Mouse (Mus musculus): ENCODE data around the gene Rbl2. TPM values are rescaled to one million over a fixed set of nuclear protein-coding genes. Genes with fewer than 3 reads are reported as not detected.

The Rbl2 gene
- polyA plus RNA-seq, 1 experiment from 2014 or later: 13.6 TPM

DNA sequence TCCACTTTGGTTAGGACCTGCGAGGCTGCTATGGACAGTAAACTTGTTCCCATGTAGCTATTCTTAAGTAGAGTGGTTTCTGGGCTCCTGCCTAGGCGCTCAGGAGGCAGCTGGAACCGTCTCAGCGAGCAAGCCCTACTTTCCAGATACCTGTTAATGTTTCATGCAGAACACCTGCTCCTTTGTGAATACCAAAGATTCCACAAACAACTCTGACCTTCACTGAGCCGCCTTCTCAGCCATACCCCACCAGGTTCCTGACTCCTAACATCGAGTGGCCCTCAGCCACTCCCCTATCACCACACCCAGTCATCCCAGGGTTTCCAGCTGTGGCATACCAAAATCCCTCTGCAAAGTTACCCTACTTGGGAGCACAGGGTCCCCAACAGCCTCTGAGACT, 100.3 kb downstream of the Rbl2 start:
- Histone ChIP-seq H3K4me3 (ENCODE audit: low read depth, low read length) (no peak overlapping the region), H3K27ac (ENCODE audit: low read depth, low read length) (no peak overlapping the region), H3K4me2 (no peak overlapping the region), H3K9me3 (ENCODE audit: control insufficient read depth, low read length) (no peaks in the 10 kb centered on the region), H3K36me3 (ENCODE audit: control insufficient read depth, insufficient read depth, low read length) (no peaks in the 10 kb centered on the region), H3K4me1 (ENCODE audit: control insufficient read depth, insufficient read depth, low read length) (peaks cover 16% of the 10 kb centered on the region), H3K27me3 (ENCODE audit: control insufficient read depth, insufficient read depth, low read length) (no peaks in the 10 kb centered on the region), H3K9ac (ENCODE audit: low read length) (no peak overlapping the region)
- WGBS: 82% methylated on average over 6 of the region's 6 CpGs
- DNase-seq (ENCODE audit: low spot score, missing footprints) (no peak), ATAC-seq (ENCODE audit: low FRiP score) (no peak)

DNA sequence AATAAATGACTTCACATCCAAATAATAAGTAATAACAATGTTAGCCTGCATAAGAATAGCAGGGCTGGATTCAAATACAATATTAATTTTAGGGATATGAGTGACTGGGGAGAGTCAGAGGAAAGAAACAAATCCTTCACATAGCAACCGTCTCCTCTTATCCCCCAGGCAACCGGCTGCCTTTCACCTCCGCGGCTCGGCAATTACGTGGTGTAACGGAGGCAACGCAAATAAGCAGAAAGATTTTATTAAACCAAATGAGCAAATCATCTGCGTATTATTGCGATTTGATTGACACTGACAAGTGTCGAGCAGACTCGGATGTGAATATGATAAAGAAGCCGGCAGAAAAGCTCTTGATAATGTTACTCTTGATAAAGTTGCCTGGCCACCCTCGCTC, 101.1 kb downstream of the Rbl2 start:
- Histone ChIP-seq H3K4me1 (ENCODE audit: control insufficient read depth, insufficient read depth, low read length) (peaks cover 16% of the 10 kb centered on the region), H3K4me3 (ENCODE audit: low read depth, low read length) (peak overlapping the region; percentile 18), H3K9me3 (ENCODE audit: control insufficient read depth, low read length) (no peaks in the 10 kb centered on the region), H3K9ac (ENCODE audit: low read length) (peak overlapping the region; percentile 27; the same call in 1 of the 2 replicates), H3K4me2 (peak overlapping the region; percentile 41), H3K27me3 (ENCODE audit: control insufficient read depth, insufficient read depth, low read length) (no peaks in the 10 kb centered on the region), H3K36me3 (ENCODE audit: control insufficient read depth, insufficient read depth, low read length) (no peaks in the 10 kb centered on the region), H3K27ac (ENCODE audit: low read depth, low read length) (no peak overlapping the region)
- ATAC-seq (ENCODE audit: low FRiP score) (peak; percentile 73; the same call in 1 of the 2 replicates), DNase-seq (ENCODE audit: low spot score, missing footprints) (peak; percentile 91)
- WGBS: 24% methylated on average over 14 of the region's 14 CpGs

DNA sequence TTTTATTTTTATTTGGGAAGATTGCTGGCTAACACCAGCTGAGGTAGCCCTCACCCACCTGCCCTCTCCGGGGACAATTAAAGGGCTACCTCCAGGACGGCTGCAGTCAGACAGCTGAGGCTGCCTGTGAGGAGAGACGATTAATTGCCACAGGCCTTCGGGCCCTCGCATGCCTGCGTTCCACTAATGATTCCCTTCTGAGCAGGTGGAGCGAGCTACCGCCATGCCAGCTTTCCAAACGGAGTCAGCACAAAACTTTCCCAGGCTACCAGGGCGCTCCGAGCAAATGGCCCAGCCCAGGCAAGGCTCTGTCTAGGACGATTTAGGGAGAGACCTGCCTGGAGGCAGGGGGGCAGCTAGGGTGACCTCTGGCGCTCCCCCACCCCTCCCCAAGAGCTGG, 101.7 kb downstream of the Rbl2 start:
- peaks cover 16% of the 10 kb centered on the region for H3K4me1 ChIP-seq (ENCODE audit: control insufficient read depth, insufficient read depth, low read length)
- no peak for DNase-seq (ENCODE audit: low spot score, missing footprints)
- no peak overlapping the region for H3K4me2 ChIP-seq
- no peak overlapping the region; the same call in 1 of the 2 replicates for H3K27ac ChIP-seq (ENCODE audit: low read depth, low read length)
- H3K27me3 ChIP-seq (ENCODE audit: control insufficient read depth, insufficient read depth, low read length): no peaks in the 10 kb centered on the region
- H3K9me3 ChIP-seq (ENCODE audit: control insufficient read depth, low read length): no peaks in the 10 kb centered on the region
- no peak overlapping the region for H3K9ac ChIP-seq (ENCODE audit: low read length)
- no peaks in the 10 kb centered on the region for H3K36me3 ChIP-seq (ENCODE audit: control insufficient read depth, insufficient read depth, low read length)
- peak; percentile 65 for ATAC-seq (ENCODE audit: low FRiP score)
- no peak overlapping the region for H3K4me3 ChIP-seq (ENCODE audit: low read depth, low read length)
- 65% methylated on average over 13 of the region's 13 CpGs for WGBS

Other genes starting within 250 kb of the Rbl2 start
- 35.8 and 38.1 TPM in 2 replicates for gene Chd9, start 241.7 kb upstream of the Rbl2 start, polyA plus RNA-seq (2014; fragmentation: Nextera tagmentation; extraction: Ambion mirVana)
- gene Aktip, start 129.9 kb downstream of the Rbl2 start, polyA plus RNA-seq (2014; fragmentation: Nextera tagmentation; extraction: Ambion mirVana): 94.6 and 96.4 TPM in 2 replicates
- gene Rpgrip1l, start 243.2 kb downstream of the Rbl2 start, polyA plus RNA-seq (2014; fragmentation: Nextera tagmentation; extraction: Ambion mirVana): 13.9 and 16.9 TPM in 2 replicates
- gene Fto, start 243.5 kb downstream of the Rbl2 start, polyA plus RNA-seq (2014; fragmentation: Nextera tagmentation; extraction: Ambion mirVana): 105 and 110 TPM in 2 replicates

Data from midbrain, embryonic 11.5 days (tissue).